Mouse (Mus musculus): Measurements from ENCODE around the gene Grm8.

GRCm38 (mm10) chr6:27635898-27636297 is 499.1 kb downstream of the Grm8 start:
- no peak for TF ChIP-seq CTCF (IDR thresholded peaks at IDR 0.05; ENCODE audit: extremely low read depth, insufficient read depth, insufficient read length, insufficient replicate concordance)
- no peak for TF ChIP-seq POLR2A (IDR thresholded peaks at IDR 0.05; ENCODE audit: low read depth, low read length)

Data from spleen, adult 2 months (tissue).